Mouse (Mus musculus): Measurements from ENCODE around the gene Caln1. TPM values are rescaled to one million over a fixed set of nuclear protein-coding genes. Genes with fewer than 3 reads are reported as not detected.

Gene Caln1
- polyA plus RNA-seq, 1 experiment, result not detected

DNA sequence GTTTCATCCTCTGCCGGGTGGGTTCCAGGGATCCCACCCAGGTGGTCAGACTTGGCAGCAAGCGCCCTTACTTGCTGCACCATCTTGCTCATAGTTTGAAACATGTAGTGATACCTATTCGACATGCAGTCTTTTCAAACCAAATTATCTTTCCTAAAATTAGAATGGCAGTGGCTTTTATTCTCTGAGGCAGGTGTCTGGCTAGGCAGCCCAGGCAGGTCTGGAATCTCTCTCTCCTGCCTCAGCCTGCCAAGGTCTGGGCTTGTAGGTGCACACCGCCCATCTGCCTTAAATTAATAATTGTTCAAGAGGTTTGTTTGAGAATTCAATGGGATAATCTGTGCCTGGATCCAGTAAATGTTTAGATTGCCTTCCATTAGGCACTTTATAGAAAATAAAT lies 38.5 kb upstream of the Caln1 start:
- Histone ChIP-seq H3K4me3 (ENCODE audit: low read depth, low read length) (no peak overlapping the region), H3K36me3 (ENCODE audit: control insufficient read depth, insufficient read depth, low read length) (peaks cover 10% of the 10 kb centered on the region), H3K27me3 (ENCODE audit: control insufficient read depth, insufficient read depth, low read length) (no peaks in the 10 kb centered on the region), H3K4me1 (ENCODE audit: control insufficient read depth, insufficient read depth, insufficient read length, low read length) (no peaks in the 10 kb centered on the region), H3K27ac (ENCODE audit: insufficient read depth, low read depth, low read length) (no peak overlapping the region)
- TF ChIP-seq CTCF (IDR thresholded peaks at IDR 0.05; ENCODE audit: extremely low read depth, insufficient read length, insufficient replicate concordance, low read depth, low read length) (no peak), POLR2A (IDR thresholded peaks at IDR 0.05; ENCODE audit: low read depth, low read length) (no peak)
- 86% methylated on average over 4 of the region's 4 CpGs for WGBS

DNA sequence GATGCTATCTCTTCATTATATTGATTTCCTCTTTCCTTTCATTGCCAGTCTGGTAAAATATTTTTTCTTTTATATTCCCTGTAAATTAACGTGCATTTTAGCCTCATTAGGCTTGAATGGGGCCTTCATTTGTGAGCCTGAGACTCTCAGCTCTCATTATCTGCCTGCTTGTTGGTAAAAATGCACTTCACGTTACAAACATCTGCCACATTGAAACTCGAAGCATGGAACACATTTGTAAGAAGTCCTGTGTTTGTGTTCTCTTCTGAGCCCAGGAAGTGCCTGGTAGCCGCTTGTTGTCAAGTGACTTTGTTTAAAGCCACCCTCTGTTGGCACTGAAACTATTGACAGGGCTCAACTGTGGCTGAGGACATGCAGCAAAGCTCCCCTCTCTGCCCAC lies 38.0 kb upstream of the Caln1 start:
- Histone ChIP-seq H3K27me3 (ENCODE audit: control insufficient read depth, insufficient read depth, low read length) (no peaks in the 10 kb centered on the region), H3K4me3 (ENCODE audit: low read depth, low read length) (no peak overlapping the region), H3K27ac (ENCODE audit: insufficient read depth, low read depth, low read length) (no peak overlapping the region), H3K36me3 (ENCODE audit: control insufficient read depth, insufficient read depth, low read length) (peaks cover 10% of the 10 kb centered on the region), H3K4me1 (ENCODE audit: control insufficient read depth, insufficient read depth, insufficient read length, low read length) (no peaks in the 10 kb centered on the region)
- 72% methylated on average over 4 of the region's 4 CpGs for WGBS
- TF ChIP-seq CTCF (IDR thresholded peaks at IDR 0.05; ENCODE audit: extremely low read depth, insufficient read length, insufficient replicate concordance, low read depth, low read length), result no peak
- TF ChIP-seq POLR2A (IDR thresholded peaks at IDR 0.05; ENCODE audit: low read depth, low read length), result no peak

DNA sequence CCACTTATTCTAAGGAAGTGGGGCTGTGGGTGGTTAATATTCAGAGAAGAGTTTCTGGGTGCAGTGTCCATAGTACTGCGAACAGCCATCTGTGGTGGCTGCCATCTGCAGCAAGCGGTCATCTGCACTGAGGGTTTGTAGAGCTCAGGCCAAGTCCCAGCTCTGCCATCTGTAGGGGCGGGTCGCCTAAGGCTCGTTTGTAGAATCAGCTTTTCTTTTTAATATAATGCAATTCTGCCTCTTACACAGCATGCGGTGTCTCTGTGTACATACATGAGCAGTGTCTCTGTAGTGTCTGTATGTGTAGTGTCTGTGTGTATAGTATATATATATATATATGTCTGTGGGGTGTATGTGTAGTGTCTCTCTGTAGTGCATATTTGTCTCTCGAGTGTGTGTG lies 35.7 kb upstream of the Caln1 start:
- WGBS, result 82% methylated on average over 7 of the region's 7 CpGs
- Histone ChIP-seq H3K27ac (ENCODE audit: insufficient read depth, low read depth, low read length) (no peak overlapping the region), H3K4me1 (ENCODE audit: control insufficient read depth, insufficient read depth, insufficient read length, low read length) (no peaks in the 10 kb centered on the region), H3K27me3 (ENCODE audit: control insufficient read depth, insufficient read depth, low read length) (no peaks in the 10 kb centered on the region), H3K36me3 (ENCODE audit: control insufficient read depth, insufficient read depth, low read length) (peaks cover 20% of the 10 kb centered on the region), H3K4me3 (ENCODE audit: low read depth, low read length) (no peak overlapping the region)
- TF ChIP-seq CTCF (IDR thresholded peaks at IDR 0.05; ENCODE audit: extremely low read depth, insufficient read length, insufficient replicate concordance, low read depth, low read length) (no peak), POLR2A (IDR thresholded peaks at IDR 0.05; ENCODE audit: low read depth, low read length) (no peak)

DNA sequence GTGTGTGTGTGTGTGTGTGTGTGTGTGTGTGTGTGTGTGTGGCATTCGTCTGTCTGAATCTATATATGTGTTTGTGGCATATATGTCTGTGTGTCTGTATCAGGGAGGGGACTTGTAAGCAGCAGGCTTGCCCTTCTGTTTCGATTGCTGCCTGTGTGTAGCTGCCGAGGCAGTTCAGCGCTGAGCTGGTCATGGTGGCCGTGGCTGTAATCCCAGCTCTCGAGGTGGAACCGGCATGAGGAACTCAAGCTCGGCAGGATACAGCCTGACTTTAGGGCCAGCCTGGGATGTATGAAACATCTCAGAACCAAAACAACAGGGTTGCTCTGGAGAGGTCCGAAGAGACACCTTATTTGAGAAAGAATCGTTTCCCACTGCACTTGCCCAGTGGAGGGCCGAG lies 35.3 kb upstream of the Caln1 start:
- no peaks in the 10 kb centered on the region for H3K4me1 ChIP-seq (ENCODE audit: control insufficient read depth, insufficient read depth, insufficient read length, low read length)
- H3K27ac ChIP-seq (ENCODE audit: insufficient read depth, low read depth, low read length), result no peak overlapping the region
- H3K36me3 ChIP-seq (ENCODE audit: control insufficient read depth, insufficient read depth, low read length), result peaks cover 20% of the 10 kb centered on the region
- 90% methylated on average over 11 of the region's 11 CpGs for WGBS
- no peaks in the 10 kb centered on the region for H3K27me3 ChIP-seq (ENCODE audit: control insufficient read depth, insufficient read depth, low read length)
- H3K4me3 ChIP-seq (ENCODE audit: low read depth, low read length), result no peak overlapping the region
- TF ChIP-seq POLR2A (IDR thresholded peaks at IDR 0.05; ENCODE audit: low read depth, low read length), result no peak
- TF ChIP-seq CTCF (IDR thresholded peaks at IDR 0.05; ENCODE audit: extremely low read depth, insufficient read length, insufficient replicate concordance, low read depth, low read length), result no peak

GRCm38 (mm10) chr5:130335462-130335861 lies 33.8 kb upstream of the Caln1 start:
- Histone ChIP-seq H3K4me3 (ENCODE audit: low read depth, low read length) (no peak overlapping the region), H3K4me1 (ENCODE audit: control insufficient read depth, insufficient read depth, insufficient read length, low read length) (no peaks in the 10 kb centered on the region), H3K27me3 (ENCODE audit: control insufficient read depth, insufficient read depth, low read length) (no peaks in the 10 kb centered on the region), H3K27ac (ENCODE audit: insufficient read depth, low read depth, low read length) (no peak overlapping the region), H3K36me3 (ENCODE audit: control insufficient read depth, insufficient read depth, low read length) (peaks cover 20% of the 10 kb centered on the region)
- 98% methylated on average over 4 of the region's 4 CpGs for WGBS
- TF ChIP-seq CTCF (IDR thresholded peaks at IDR 0.05; ENCODE audit: extremely low read depth, insufficient read length, insufficient replicate concordance, low read depth, low read length) (no peak), POLR2A (IDR thresholded peaks at IDR 0.05; ENCODE audit: low read depth, low read length) (no peak)

DNA sequence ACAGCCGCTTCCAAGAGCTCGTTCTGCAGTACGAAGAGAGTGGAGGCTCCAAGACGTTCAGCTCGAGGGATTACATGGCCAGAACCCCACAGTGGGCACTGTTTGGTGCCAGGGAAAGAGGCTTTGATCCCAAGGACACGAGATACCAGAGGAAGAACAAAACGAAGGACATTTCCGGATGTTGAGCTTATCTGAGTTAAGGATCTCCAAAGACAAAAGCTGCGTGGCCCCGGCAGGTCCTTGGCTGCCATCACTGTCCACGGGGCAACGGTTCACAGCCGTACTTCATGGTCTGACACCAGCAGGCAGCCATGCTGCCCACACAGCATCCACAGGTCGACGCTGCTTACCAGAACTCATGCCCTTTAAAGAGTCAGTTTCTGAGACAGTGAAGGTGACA lies 28.6 kb upstream of the Caln1 start:
- WGBS, result 93% methylated on average over 15 of the region's 15 CpGs
- Histone ChIP-seq H3K36me3 (ENCODE audit: control insufficient read depth, insufficient read depth, low read length) (peaks cover 28% of the 10 kb centered on the region), H3K27me3 (ENCODE audit: control insufficient read depth, insufficient read depth, low read length) (no peaks in the 10 kb centered on the region), H3K27ac (ENCODE audit: insufficient read depth, low read depth, low read length) (no peak overlapping the region), H3K4me3 (ENCODE audit: low read depth, low read length) (no peak overlapping the region), H3K4me1 (ENCODE audit: control insufficient read depth, insufficient read depth, insufficient read length, low read length) (no peaks in the 10 kb centered on the region)
- TF ChIP-seq CTCF (IDR thresholded peaks at IDR 0.05; ENCODE audit: extremely low read depth, insufficient read length, insufficient replicate concordance, low read depth, low read length) (no peak), POLR2A (IDR thresholded peaks at IDR 0.05; ENCODE audit: low read depth, low read length) (no peak)

GRCm38 (mm10) chr5:130344999-130345398 lies 24.3 kb upstream of the Caln1 start:
- Histone ChIP-seq H3K27ac (ENCODE audit: insufficient read depth, low read depth, low read length) (no peak overlapping the region), H3K36me3 (ENCODE audit: control insufficient read depth, insufficient read depth, low read length) (peaks cover 16% of the 10 kb centered on the region), H3K4me1 (ENCODE audit: control insufficient read depth, insufficient read depth, insufficient read length, low read length) (no peaks in the 10 kb centered on the region), H3K4me3 (ENCODE audit: low read depth, low read length) (no peak overlapping the region), H3K27me3 (ENCODE audit: control insufficient read depth, insufficient read depth, low read length) (no peaks in the 10 kb centered on the region)
- WGBS, result 80% methylated on average over 7 of the region's 7 CpGs
- no peak for TF ChIP-seq POLR2A (IDR thresholded peaks at IDR 0.05; ENCODE audit: low read depth, low read length)
- TF ChIP-seq CTCF (IDR thresholded peaks at IDR 0.05; ENCODE audit: extremely low read depth, insufficient read length, insufficient replicate concordance, low read depth, low read length), result no peak

DNA sequence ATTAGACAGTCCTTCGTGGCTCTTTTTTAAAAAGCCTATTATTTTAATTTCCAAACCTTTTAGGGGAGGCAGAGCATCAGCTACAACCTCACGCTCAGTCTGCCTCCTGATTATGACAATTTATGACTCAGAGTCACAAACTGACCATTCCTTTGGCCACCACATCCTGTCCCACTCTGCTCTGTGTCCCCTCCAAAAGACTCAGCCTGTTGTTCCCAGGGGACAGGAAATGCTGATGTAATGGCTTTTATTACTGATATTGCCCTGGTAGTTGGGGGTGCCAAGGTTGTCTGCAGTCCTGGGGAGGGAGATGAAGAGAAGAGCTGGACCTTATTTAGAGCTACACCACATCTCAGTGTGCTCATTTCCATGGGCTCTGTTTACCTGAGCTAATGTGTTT lies 23.4 kb upstream of the Caln1 start:
- TF ChIP-seq POLR2A (IDR thresholded peaks at IDR 0.05; ENCODE audit: low read depth, low read length), result no peak
- no peak for TF ChIP-seq CTCF (IDR thresholded peaks at IDR 0.05; ENCODE audit: extremely low read depth, insufficient read length, insufficient replicate concordance, low read depth, low read length)
- 90% methylated on average over 2 of the region's 2 CpGs for WGBS
- no peaks in the 10 kb centered on the region for H3K27me3 ChIP-seq (ENCODE audit: control insufficient read depth, insufficient read depth, low read length)

More for the DNA sequence above, 23.4 kb upstream of the Caln1 start:
- Histone ChIP-seq H3K36me3 (ENCODE audit: control insufficient read depth, insufficient read depth, low read length) (peaks cover 11% of the 10 kb centered on the region), H3K27ac (ENCODE audit: insufficient read depth, low read depth, low read length) (no peak overlapping the region), H3K4me1 (ENCODE audit: control insufficient read depth, insufficient read depth, insufficient read length, low read length) (no peaks in the 10 kb centered on the region), H3K4me3 (ENCODE audit: low read depth, low read length) (no peak overlapping the region)
